Mouse (Mus musculus) myocyte (in vitro differentiated cells): ENCODE results near the gene Slc44a5.

ENCODE experiments used
- E2F4 ChIP-seq: IDR thresholded peaks from one replicate; pipeline ENCODE4 v1.6.1; 2011; ENCODE audit warnings: mild to moderate bottlenecking, control low read depth, moderate library complexity; ENCODE audit not compliant: insufficient read depth
- MAX ChIP-seq: IDR thresholded peaks from one replicate; pipeline ENCODE4 v1.6.1; 2011; ENCODE audit warnings: low read depth, mild to moderate bottlenecking, control low read depth
- MYOD1 ChIP-seq, 3 experiments: IDR thresholded peaks; one replicate each; pipeline ENCODE4 v1.6.1; 2011; ENCODE audit warnings: control low read depth in 2 of 3, low read depth in 2 of 3, mild to moderate bottlenecking in 2 of 3, moderate library complexity in 1 of 3; ENCODE audit not compliant: insufficient read length in 2 of 3, control insufficient read depth in 1 of 3
- MYOG ChIP-seq, 3 experiments: IDR thresholded peaks; one replicate each; pipeline ENCODE4 v1.6.1; 2011; ENCODE audit warnings: control low read depth in 2 of 3, low read depth in 2 of 3, mild to moderate bottlenecking in 2 of 3; ENCODE audit not compliant: insufficient read length in 2 of 3, control insufficient read depth in 1 of 3, insufficient read depth in 1 of 3
- POLR2A ChIP-seq: IDR thresholded peaks from one replicate; pipeline ENCODE4 v1.6.1; 2011; ENCODE audit warnings: low read depth, mild to moderate bottlenecking, control low read depth, moderate library complexity; ENCODE audit not compliant: insufficient read length
- POLR2AphosphoS2 ChIP-seq: IDR thresholded peaks from one replicate; pipeline ENCODE4 v1.6.1; 2011; ENCODE audit warnings: low read depth, control low read depth; ENCODE audit not compliant: insufficient read length
- REST ChIP-seq: IDR thresholded peaks from one replicate; pipeline ENCODE4 v1.6.1; 2011; ENCODE audit warnings: mild to moderate bottlenecking, control low read depth, moderate library complexity; ENCODE audit not compliant: insufficient read depth, insufficient read length
- TCF12 ChIP-seq: IDR thresholded peaks from one replicate; pipeline ENCODE4 v1.6.1; 2011; ENCODE audit warnings: mild to moderate bottlenecking, control low read depth; ENCODE audit not compliant: poor library complexity, insufficient read depth, severe bottlenecking
- TCF3 ChIP-seq: IDR thresholded peaks from one replicate; pipeline ENCODE4 v1.6.1; 2011; ENCODE audit warnings: low read depth, control low read depth; ENCODE audit not compliant: insufficient read length
- USF1 ChIP-seq: IDR thresholded peaks from one replicate; pipeline ENCODE4 v1.6.1; 2011; ENCODE audit warnings: low read depth, mild to moderate bottlenecking, control low read depth, moderate library complexity

- TF ChIP-seq MAX = no peak
- no peak for TF ChIP-seq POLR2A
- TF ChIP-seq POLR2AphosphoS2 = no peak
- no peak for TF ChIP-seq MYOD1 (IDR thresholded peaks at IDR 0.05; ENCODE audit: control insufficient read depth in 1 of 3, insufficient read length in 2 of 3, low read depth in 2 of 3)
- no peak for TF ChIP-seq REST
- TF ChIP-seq TCF12 = no peak
- no peak for TF ChIP-seq E2F4
- no peak for TF ChIP-seq USF1
- TF ChIP-seq TCF3 = no peak
- no peak for TF ChIP-seq MYOG (IDR thresholded peaks at IDR 0.05; ENCODE audit: control insufficient read depth in 1 of 3, insufficient read depth in 1 of 3, insufficient read length in 2 of 3, low read depth in 2 of 3)
These were observed 157.3 kb downstream of the Slc44a5 start for GRCm38 (mm10) chr3:154130431-154131114.
